Mouse (Mus musculus) heart, embryonic 12.5 days (tissue): ENCODE measurements around the gene Rubcnl. TPM values are rescaled to one million over a fixed set of nuclear protein-coding genes. Genes with fewer than 3 reads are reported as not detected.

ENCODE experiments used
- ATAC-seq: fragments of 200-750 bp; cut with Nextera tagmentation; 2 replicates; pipeline ENCODE4 v1.8.0; 2017; ENCODE audit warnings: moderate TSS enrichment, moderate library complexity; ENCODE audit not compliant: insufficient number of reproducible peaks, low FRiP score
- H3K27ac ChIP-seq: fragments of 300-500 bp; sonication (generic); 2 replicates; pipeline ENCODE4 v1.5.1; 2016; ENCODE audit warnings: mild to moderate bottlenecking, moderate library complexity; ENCODE audit not compliant: poor library complexity, severe bottlenecking
- H3K27me3 ChIP-seq: fragments of 300-500 bp; sonication (generic); replicated peaks from 2 replicates; pipeline ENCODE4 v1.6.1; 2016; ENCODE audit warnings: mild to moderate bottlenecking, moderate library complexity
- H3K36me3 ChIP-seq: fragments of 300-500 bp; sonication (generic); 2 replicates; pipeline ENCODE4 v1.6.1; 2016; ENCODE audit warnings: mild to moderate bottlenecking, moderate library complexity
- H3K4me1 ChIP-seq: fragments of 300-500 bp; sonication (generic); replicated peaks from 2 replicates; pipeline ENCODE4 v1.6.1; 2016; ENCODE audit warnings: mild to moderate bottlenecking
- H3K4me2 ChIP-seq: fragments of 300-500 bp; sonication (generic); 2 replicates; pipeline ENCODE4 v1.6.1; 2016; ENCODE audit warnings: mild to moderate bottlenecking, moderate library complexity
- H3K4me3 ChIP-seq: fragments of 300-500 bp; sonication (generic); 2 replicates; pipeline ENCODE4 v1.5.1; 2016; ENCODE audit warnings: mild to moderate bottlenecking
- H3K9ac ChIP-seq: fragments of 300-500 bp; sonication (generic); 2 replicates; pipeline ENCODE4 v1.6.1; 2016; ENCODE audit warnings: mild to moderate bottlenecking, moderate library complexity
- H3K9me3 ChIP-seq: fragments of 300-500 bp; sonication (generic); replicated peaks from 2 replicates; pipeline ENCODE4 v1.6.1; 2016; ENCODE audit warnings: mild to moderate bottlenecking, moderate library complexity
- WGBS: fragments of 180-500 bp; shearing (Covaris S2); methylation state at CpG from one replicate; pipeline ENCODE4 v1.1.7; 2016; 5-methylcytosine and 5-hydroxymethylcytosine counted together
- polyA plus RNA-seq: library from polyadenylated mRNA; unstranded; fragments of >200 nt; fragmentation: Nextera tagmentation; extraction: Ambion mirVana; gene quantifications from 2 replicates; pipeline ENCODE4 v1.2.1, GENCODE M21; 2016

The Rubcnl gene
- polyA plus RNA-seq, 1 experiment from 2014 or later = 1.5 TPM

GRCm38 (mm10) chr14:75017877-75018825 lies 2.3 kb downstream of the Rubcnl start:
- Histone ChIP-seq H3K4me1 (peaks cover 22% of the 10 kb centered on the region), H3K36me3 (no peaks in the 10 kb centered on the region), H3K9me3 (no peaks in the 10 kb centered on the region), H3K27ac (no peak overlapping the region), H3K4me3 (no peak overlapping the region), H3K27me3 (no peaks in the 10 kb centered on the region), H3K4me2 (no peak overlapping the region), H3K9ac (no peak overlapping the region)
- ATAC-seq = no peak
- WGBS = 84% methylated on average over 18 of the region's 18 CpGs

GRCm38 (mm10) chr14:75018829-75019228 lies 3.0 kb downstream of the Rubcnl start:
- Histone ChIP-seq H3K4me1 (peaks cover 22% of the 10 kb centered on the region), H3K4me2 (no peak overlapping the region), H3K9ac (no peak overlapping the region), H3K36me3 (no peaks in the 10 kb centered on the region), H3K27me3 (no peaks in the 10 kb centered on the region), H3K27ac (no peak overlapping the region), H3K9me3 (no peaks in the 10 kb centered on the region), H3K4me3 (no peak overlapping the region)
- WGBS = 71% methylated on average over 4 of the region's 4 CpGs
- no peak for ATAC-seq

- no peak for ATAC-seq
- Histone ChIP-seq H3K27me3 (no peaks in the 10 kb centered on the region), H3K4me3 (no peak overlapping the region), H3K4me2 (no peak overlapping the region), H3K9ac (no peak overlapping the region), H3K9me3 (no peaks in the 10 kb centered on the region), H3K36me3 (no peaks in the 10 kb centered on the region), H3K27ac (no peak overlapping the region; the same call in 1 of the 2 replicates), H3K4me1 (peaks cover 22% of the 10 kb centered on the region)
- WGBS = 46% methylated on average over 12 of the region's 12 CpGs
Observed at GRCm38 (mm10) chr14:75020581-75021253, 4.9 kb downstream of the Rubcnl start.

- peaks cover 22% of the 10 kb centered on the region for H3K4me1 ChIP-seq
- no peak overlapping the region for H3K4me2 ChIP-seq
- no peak overlapping the region for H3K27ac ChIP-seq
- no peak overlapping the region for H3K4me3 ChIP-seq
- H3K9ac ChIP-seq = no peak overlapping the region
- ATAC-seq = no peak
- no peaks in the 10 kb centered on the region for H3K9me3 ChIP-seq
- no peaks in the 10 kb centered on the region for H3K27me3 ChIP-seq
- 79% methylated on average over 9 of the region's 9 CpGs for WGBS
- H3K36me3 ChIP-seq = no peaks in the 10 kb centered on the region
Observed at GRCm38 (mm10) chr14:75022522-75022921, 6.7 kb downstream of the Rubcnl start.

- ATAC-seq = no peak
- no peak overlapping the region for H3K4me3 ChIP-seq
- no peak overlapping the region for H3K27ac ChIP-seq
- no peaks in the 10 kb centered on the region for H3K36me3 ChIP-seq
- H3K4me2 ChIP-seq = no peak overlapping the region
- peaks cover 4% of the 10 kb centered on the region for H3K9me3 ChIP-seq
- no peak overlapping the region for H3K9ac ChIP-seq
- WGBS = 75% methylated on average over 8 of the region's 8 CpGs
- peaks cover 12% of the 10 kb centered on the region for H3K4me1 ChIP-seq
- H3K27me3 ChIP-seq = no peaks in the 10 kb centered on the region
Observed at GRCm38 (mm10) chr14:75024793-75025710, 9.2 kb downstream of the Rubcnl start.

GRCm38 (mm10) chr14:75030764-75031163 lies 14.9 kb downstream of the Rubcnl start:
- Histone ChIP-seq H3K9ac (no peak overlapping the region), H3K4me1 (no peaks in the 10 kb centered on the region), H3K27me3 (no peaks in the 10 kb centered on the region), H3K9me3 (peaks cover 4% of the 10 kb centered on the region), H3K36me3 (no peaks in the 10 kb centered on the region), H3K27ac (no peak overlapping the region), H3K4me2 (no peak overlapping the region), H3K4me3 (no peak overlapping the region)
- WGBS = 76% methylated on average over 7 of the region's 7 CpGs
- no peak for ATAC-seq

- Histone ChIP-seq H3K36me3 (no peaks in the 10 kb centered on the region), H3K4me1 (no peaks in the 10 kb centered on the region), H3K4me3 (no peak overlapping the region), H3K27me3 (no peaks in the 10 kb centered on the region), H3K4me2 (no peak overlapping the region), H3K27ac (no peak overlapping the region), H3K9me3 (peaks cover 4% of the 10 kb centered on the region), H3K9ac (no peak overlapping the region)
- no peak for ATAC-seq
- 67% methylated on average over 9 of the region's 9 CpGs for WGBS
Observed at GRCm38 (mm10) chr14:75031999-75032575, 16.3 kb downstream of the Rubcnl start.

GRCm38 (mm10) chr14:75032742-75033141 lies 16.9 kb downstream of the Rubcnl start:
- no peak for ATAC-seq
- 79% methylated on average over 4 of the region's 4 CpGs for WGBS
- Histone ChIP-seq H3K4me3 (no peak overlapping the region), H3K9me3 (peaks cover 4% of the 10 kb centered on the region), H3K36me3 (no peaks in the 10 kb centered on the region), H3K27ac (no peak overlapping the region), H3K4me2 (no peak overlapping the region), H3K27me3 (no peaks in the 10 kb centered on the region), H3K4me1 (no peaks in the 10 kb centered on the region), H3K9ac (no peak overlapping the region)

- no peak; the same call in 1 of the 2 replicates for ATAC-seq
- Histone ChIP-seq H3K27me3 (no peaks in the 10 kb centered on the region), H3K9me3 (no peaks in the 10 kb centered on the region), H3K4me3 (no peak overlapping the region), H3K9ac (no peak overlapping the region), H3K27ac (no peak overlapping the region), H3K36me3 (peaks cover 6% of the 10 kb centered on the region; the same call in 1 of the 2 replicates), H3K4me1 (no peaks in the 10 kb centered on the region), H3K4me2 (no peak overlapping the region)
- WGBS = 56% methylated on average over 3 of the region's 3 CpGs
Observed at GRCm38 (mm10) chr14:75034240-75034639, 18.4 kb downstream of the Rubcnl start.

GRCm38 (mm10) chr14:75035431-75035830 lies 19.6 kb downstream of the Rubcnl start:
- Histone ChIP-seq H3K27me3 (no peaks in the 10 kb centered on the region), H3K36me3 (peaks cover 6% of the 10 kb centered on the region; the same call in 1 of the 2 replicates), H3K4me2 (no peak overlapping the region), H3K4me1 (no peaks in the 10 kb centered on the region), H3K4me3 (no peak overlapping the region), H3K9me3 (no peaks in the 10 kb centered on the region), H3K27ac (no peak overlapping the region), H3K9ac (no peak overlapping the region)
- WGBS = 57% methylated on average over 11 of the region's 11 CpGs
- ATAC-seq = no peak
